Mouse (Mus musculus): Measurements from ENCODE around the gene Ly6g6c.

Gene Ly6g6c

DNA sequence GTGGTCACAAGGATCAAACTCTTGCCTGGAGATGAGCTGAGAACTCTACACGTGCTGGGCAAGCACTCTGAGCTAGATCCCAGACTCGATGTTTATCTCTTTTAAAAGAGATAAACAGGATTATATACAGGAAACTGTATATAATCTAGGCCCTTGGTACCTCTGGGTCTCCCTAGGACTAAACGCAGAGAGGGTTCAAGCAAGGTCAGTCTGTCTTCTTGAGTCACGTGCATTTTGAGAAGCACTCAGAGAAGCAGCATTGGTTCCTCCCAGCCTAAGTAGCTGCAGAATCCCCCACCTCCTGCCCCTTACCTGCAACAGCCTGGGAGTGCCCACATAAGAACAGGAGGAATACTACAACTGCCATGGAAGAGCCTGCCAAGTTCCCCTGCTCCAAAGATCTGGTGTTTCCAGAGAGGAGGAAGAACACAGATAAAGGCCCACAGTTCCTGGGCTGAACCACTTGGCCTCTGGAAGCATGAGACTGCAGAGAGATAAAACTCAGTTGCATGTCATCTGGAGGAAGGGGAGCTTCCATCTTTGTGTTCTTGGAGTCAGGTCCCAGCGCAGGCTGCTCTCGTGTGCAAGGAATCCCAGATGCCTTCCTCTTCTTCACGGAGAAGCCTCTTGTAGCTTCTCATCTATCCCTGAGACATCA lies 20.1 kb downstream of the Ly6g6c start, which contains the start of gene Ly6g6f:
Ly6g6f (minus strand) TSS at position 403 of the 658 bp plus-strand sequence.
- DNase-seq = no peak

DNA sequence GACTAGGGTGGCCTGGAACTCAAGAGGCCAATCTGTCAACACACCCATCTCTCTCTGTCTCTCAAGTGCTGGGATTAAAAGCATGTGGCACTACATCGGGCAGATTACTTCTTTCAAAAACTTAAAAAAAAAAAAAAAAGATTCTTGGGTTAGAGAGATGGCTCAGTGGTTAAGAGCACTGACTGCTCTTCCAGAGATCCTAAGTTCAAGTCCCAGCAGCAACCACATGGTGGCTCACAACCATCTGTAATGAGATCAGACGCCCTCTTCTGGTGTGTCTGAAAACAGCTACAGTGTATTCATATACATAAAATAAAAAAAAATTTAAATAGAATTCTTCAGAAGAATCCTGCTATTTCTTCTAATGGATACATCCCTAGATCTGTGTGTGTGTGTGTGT lies 23.0 kb downstream of the Ly6g6c start:
- DNase-seq = no peak

DNA sequence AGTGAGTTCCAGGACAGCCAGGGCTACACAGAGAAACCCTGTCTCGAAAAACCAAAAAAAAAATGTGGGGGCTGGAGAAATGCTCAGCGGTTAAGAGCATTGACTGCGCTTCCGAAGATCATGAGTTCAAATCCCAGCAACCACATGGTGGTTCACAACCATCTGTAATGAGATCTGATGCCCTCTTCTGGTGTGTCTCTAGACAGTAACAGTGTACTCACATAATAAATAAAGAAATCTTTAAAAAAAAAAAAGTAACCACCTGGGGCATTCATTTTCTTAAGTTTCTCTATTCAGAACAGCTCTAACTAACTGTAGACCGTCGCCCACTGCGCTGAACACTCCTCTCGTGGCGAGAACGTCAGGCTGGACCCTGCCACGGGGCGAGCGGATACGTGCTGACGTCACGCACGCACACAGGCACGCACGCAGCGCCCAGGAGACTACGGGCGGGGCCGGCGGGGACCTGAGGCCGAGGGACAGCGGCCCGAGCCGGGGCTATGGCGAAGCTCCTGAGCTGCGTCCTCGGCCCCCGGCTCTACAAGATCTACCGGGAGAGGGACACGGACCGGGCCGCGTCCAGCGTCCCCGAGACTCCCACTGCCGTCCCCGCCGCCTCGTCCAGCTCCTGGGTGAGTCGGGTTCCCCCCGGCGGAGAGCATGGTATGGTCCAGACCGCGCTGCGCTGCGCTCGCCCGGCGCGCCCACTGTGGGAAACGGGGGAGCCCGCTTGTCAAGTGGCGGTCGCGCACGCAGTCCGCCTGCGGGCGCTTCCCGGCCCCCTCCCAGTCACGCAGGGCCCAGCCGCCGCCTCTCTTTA lies 23.8 kb downstream of the Ly6g6c start, which contains the start of gene Abhd16a:
Abhd16a (plus strand) TSS at position 439 of the 820 bp plus-strand sequence.
- DNase-seq = peak; percentile 93

DNA sequence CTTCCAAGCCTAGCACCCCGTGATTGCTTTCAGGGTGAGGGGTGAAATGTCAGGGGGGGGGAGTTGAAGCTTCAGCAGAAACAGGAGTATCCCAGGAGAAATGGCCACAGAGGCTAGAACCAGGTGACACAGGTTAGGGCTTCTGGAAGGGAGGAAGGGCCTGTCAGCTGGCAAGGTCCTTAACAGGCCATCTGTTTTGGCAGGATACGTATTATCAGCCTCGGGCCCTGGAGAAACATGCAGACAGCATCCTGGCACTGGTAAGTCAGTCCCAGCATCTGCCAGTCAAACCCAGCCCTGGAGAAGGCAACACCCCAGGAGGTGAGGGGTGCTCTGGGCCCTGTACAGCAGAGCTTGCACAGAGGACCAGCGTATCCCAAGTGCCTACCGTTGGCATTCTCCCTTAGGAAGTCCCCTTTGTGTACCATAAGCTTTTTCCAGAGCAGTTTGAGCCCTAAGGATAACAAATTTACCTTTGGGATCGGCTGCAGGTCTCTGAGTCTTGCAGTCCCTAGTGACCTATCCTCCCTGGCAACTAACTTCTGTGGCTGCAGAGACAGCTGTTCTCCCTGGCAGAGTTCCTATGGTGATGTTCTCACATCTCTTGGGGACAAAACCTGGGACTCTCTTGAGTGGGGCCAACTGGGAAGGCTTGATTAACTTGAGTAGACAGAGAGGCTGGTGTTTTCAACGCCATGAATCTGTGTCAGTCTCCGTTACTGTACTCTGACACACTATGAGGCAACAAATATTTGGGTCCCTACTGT lies 25.2 kb downstream of the Ly6g6c start:
- DNase-seq = no peak

DNA sequence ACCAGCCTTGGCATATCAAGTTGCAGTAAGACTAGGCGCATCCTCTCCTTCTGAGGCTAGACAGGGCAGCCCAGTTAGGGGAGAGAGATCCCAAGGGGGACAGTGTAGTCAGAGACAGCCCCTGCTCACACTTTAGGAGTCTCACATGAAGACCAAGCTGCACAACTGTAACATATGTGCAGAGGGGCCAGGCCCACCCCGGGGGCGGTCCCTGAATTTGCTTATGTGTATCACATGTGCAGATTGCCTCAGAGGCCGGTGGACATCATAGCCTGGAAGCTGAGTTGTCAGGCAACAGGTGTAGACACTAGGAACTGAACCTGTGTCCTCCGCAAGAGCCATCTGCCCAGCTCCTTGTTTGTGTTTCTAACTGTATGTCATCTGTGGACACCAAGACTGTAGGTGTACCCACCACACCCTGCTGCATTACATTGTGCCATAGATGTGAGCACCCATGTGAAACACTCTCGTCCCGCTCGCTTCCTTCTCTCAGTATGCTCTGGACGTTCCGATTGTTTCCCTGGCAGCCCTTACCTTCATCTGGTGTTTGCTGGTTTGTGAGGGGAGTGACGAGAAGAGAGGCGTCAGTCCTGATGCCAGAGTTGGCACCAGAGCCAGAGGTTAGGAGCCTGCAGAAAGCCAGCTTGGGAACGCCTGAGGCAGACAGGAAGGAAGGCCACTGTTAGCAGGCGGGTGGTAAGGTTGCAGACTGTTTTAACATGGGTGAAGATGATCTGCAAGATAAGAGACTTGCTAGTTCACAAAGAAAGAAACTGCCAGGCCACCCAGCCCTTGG lies 27.4 kb downstream of the Ly6g6c start:
- DNase-seq = no peak

DNA sequence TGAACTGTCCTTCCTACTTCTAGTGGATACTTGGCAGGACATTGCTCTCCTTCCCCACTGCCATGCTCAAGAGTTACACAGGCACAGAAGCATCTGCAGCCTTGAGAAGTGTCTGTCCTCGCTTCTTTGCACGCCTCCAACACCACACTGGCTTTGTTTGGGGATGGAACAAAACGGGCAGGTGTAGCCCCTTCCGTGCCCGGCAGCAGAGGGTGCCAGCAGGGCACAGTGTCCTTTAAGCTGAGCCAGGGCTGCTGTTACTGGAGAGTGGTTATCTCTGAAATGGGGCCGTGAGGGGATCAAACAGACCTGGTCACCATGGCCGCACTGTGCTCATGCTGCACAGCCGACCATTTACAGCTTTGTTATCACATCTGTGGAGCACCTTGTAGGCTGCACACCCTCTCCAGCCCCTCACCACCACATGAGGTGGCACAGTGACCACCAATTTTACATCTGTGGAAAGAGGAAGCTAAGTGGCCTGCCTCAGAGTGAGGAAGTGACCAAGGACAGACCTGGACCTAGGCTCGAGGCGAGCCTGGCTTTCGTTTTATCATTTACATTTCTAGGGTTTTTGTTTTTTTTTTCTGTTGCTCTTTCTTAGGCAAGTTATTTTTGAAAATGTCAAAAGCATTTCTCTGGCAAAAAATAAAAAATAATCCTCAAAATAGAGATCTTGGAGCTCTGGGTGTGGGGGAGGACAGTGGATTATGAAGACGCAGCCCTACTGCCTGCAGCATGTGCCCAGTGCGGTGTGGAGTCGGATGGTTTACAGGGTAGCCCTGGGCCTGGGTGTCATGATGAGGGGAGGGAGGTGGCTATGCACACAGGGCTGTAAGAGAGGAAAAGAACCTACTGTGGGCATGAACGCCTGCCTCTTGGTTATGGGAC lies 29.5 kb downstream of the Ly6g6c start:
- DNase-seq = no peak

DNA sequence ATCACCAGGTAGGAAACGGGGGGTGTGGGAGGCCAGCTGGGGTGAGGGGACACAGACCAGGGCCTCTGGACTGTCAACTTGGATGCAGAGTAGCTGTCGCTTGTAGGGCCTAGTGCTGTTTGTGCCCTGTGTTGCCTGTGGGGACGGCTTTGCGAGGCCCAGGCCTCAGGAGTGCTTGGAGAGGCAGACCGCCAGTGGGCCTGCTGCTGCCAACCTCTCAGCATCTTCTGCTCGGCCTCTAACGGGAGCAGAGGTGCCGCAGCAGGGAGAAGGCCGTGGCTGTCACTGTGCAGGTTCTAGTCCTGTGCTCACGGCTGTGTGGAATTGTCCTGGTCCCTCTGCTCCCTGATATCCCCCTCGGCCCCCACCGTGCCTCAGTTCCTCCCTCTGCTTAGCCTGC lies 31.4 kb downstream of the Ly6g6c start:
- no peak for DNase-seq

DNA sequence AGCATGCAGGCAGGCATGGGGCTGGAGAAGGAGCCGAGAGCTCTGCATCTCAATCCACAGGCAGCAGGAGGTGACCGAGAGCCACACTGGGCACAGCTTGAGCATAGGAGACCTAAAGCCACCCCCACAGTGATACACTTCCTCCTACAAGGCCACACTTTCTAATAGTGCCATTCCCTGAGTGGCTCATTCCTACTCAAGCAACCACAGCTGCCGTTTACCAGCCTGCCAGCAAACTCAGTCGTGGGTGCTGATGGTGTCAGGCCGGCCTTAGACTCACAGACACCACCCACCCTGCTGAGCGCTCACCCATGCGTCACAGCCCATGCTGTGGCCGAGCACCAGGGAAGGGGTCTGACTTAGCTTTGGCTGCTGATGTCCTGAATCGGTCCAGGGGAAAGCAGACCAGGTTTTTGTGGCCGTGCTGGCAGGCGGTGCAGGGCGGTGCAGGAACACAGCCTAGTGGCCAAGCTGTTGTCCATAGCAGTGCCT lies 32.0 kb downstream of the Ly6g6c start:
- DNase-seq = no peak

DNA sequence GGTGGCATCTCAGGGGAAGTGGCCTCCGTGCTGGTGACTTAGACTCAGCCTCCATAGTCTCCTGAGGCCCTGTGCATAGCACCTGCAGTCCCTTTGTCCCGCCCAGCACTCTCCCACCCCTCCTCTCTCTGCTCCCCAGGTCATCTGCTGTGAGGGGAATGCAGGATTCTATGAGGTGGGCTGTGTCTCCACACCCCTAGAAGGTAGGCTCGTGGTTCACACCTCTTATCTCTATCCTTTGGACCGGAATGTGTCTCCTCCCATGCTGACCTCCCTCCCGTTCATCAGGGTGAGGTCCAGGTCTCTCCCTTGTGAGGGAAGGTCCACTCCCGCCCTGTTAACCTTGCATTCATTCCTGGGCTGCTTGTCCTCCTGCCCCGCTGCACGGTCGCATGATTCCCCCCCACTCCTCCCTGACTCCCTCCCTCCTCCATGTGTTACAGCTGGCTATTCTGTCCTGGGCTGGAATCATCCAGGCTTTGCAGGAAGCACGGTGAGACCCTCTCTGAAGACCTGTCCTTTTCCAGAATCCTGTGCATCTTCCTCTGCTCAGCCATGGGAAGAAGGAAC lies 35.1 kb downstream of the Ly6g6c start:
- peak; percentile 49 for DNase-seq

DNA sequence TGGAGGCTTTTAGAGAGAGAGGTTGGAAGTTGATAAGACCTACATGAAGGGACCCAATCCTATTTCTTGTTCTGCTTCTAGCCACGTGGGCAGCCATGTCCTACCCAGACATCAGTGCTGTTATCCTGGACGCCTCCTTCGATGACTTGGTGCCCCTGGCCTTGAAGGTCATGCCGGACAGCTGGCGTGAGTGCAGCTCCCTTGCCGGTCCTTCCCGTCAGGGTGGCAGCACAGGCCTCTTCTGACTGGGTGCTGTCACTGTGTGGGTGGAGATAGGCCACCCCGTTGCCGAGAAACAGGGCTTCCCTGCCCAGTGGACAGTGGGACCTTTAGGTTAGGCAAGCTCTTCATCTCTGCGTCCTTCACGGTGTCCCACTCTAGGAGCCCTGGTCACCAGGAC lies 36.0 kb downstream of the Ly6g6c start:
- no peak for DNase-seq

DNA sequence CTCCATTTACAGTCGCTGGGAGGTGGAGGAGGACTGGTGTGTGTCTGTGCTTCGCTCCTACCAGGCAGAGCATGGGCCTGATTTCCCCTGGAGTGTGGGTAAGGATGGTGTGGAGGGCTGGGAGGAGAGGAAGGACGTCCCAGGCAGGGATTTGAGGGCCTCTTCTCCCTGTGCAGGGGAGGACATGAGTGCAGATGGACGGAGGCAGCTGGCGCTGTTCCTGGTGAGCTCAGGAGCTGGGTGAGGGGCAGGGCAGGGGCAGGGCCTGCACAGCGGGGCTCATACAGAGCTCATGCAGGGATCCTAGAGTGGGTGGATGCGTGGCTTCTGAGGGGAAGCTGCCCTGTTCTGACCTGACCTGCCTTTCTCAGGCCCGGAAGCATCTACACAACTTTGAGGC lies 37.1 kb downstream of the Ly6g6c start:
- DNase-seq = no peak

DNA sequence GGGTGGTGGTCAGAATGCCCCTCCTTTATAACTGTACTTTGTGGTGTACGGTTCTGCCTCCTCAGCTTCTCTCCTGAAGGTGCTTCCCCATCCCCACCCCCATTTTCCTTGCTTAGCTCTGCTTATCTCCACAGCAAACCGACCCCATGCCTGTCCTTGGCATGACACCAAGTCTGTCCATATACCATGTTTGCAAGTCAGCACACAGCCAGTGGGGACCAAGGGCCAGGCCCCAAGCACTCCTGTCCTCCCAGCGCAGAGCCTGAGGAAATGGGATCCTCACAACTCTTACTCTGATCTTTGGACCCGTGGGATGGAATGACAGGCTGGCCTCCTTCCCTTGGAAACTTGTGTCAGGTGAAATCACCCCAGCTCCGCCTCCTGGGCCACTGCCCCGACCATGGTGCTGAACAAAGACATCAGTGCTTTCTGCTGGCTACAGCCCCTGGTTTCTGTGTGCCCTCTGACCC lies 38.1 kb downstream of the Ly6g6c start:
- peak; percentile 85 for DNase-seq

DNA sequence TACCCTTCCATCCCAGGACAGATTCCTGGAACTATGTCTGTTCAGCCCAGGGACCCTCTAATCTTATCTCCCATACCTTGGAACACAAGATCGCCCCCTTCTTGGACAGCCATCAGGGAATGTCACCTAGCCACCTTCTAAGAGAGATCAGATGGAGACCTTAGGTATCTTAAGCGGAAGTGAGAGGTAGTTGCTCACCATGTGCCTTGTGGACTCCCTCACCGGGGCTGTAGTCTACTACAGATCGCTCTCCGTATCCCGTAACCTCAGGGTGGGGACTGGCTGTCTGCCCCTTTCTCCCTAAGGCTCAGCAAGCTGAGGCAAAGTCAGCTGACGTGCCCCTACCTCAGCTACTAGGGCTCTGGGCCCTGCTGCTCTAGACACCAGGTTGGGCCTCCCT lies 38.9 kb downstream of the Ly6g6c start:
- DNase-seq = no peak

DNA sequence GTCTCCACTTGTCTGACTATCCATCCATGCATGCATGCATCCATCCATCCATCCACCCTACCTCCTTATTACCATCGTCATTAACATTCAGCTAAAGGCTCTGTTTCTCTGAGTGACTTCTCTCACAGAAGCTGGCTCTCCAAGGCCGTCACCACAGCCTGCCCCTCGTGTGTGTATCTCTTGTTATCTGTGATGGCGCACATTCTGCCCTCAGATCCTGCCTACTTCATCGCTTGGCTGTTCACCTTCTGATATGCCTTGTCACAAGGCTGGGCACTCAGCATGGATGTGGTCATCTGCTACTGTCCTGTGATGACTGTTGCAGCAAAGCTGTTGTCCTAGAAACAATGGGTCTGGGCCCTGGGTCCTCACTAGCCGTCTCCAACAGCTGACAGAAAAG lies 39.6 kb downstream of the Ly6g6c start:
- no peak for DNase-seq

DNA sequence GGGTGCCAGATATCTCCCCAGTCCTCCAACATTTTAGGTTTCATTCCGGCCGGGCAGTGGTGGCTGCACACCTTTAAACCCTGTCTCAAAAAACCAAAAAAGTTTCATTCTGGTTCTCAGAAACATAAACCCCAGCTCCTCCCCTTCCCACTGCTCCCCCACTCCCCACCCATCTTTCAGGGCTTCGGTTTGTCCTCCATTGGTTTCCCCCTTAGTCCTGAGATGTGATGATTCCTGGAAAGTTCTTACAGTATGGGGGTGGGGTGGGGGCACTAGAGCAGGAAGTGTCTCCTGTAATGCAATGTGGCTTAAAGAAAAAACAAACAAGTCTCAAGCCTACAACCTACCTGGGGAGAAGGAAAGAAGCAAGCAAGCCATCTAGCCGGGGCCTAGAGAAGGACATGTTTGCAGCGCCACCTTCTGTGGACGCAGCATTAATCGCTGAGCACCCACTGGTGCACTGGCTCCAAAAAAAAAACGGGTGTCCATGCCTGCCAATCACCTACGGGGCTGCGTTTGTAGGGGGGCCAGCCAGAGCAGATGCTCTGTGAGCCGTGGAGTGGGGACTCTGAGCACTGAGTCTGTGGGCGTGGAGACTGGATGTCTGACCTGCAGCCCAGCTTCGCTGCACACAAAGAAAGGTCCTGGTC lies 40.7 kb downstream of the Ly6g6c start:
- DNase-seq = peak; percentile 46

DNA sequence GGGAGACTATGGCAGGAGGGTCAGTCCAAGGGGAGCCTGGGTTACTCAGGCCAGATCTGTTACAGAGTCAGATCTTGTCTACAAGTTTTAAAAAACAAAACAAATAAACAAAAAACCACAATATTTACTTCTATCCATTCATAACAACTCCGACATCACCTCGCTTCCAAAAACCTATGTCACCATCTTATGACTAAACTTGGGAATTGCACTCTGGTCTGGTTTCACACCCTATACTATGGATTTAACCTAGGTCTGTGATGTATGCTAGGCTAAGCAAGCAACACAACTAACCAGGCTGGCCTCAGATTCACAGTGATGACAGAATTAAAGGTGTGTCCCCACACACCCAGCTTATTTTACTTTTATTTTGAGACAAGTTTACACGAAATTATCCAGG lies 41.3 kb downstream of the Ly6g6c start:
- no peak for DNase-seq

DNA sequence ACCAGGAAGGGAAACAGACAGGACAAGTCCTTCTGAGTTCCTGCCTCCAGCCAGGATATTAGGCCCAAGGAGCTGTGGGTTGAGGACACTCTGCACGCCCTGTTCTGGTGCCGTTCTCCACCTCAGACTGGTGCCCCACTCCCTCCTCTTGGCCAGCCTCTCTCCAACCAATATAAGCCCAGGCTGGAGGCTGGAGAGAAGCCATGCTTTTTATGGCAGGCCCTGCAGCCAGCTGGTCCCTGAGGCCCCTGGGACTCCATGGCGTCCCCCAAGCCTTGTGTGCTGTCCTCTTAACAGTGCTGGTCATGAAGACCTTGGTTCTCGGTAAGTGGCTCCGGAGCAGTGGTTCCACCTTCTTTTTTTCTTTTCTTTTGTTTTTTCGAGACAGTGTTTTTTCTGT lies 42.9 kb downstream of the Ly6g6c start, which contains the start of gene Ly6g5c:
Ly6g5c (plus strand) TSS at position 183 of the 400 bp plus-strand sequence.
- no peak for DNase-seq

DNA sequence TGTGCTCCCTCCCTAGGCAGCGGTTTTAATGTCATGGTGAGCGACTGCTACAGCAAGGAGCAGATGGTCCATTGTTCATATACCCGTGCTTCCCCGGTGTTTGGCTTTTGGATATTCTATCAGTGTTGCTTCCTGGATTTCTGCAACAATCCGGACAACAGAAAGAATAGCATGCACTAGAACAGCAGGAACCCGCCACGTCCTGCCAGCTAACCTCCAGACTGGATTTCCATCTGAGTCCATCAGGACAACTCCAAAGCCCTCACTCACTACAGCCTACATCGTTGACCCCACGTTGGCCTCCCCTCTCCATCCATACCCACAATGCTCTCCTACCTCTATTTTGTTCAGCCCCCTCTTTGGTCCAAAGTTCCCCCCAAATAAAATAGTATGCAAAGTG lies 46.6 kb downstream of the Ly6g6c start:
- no peak for DNase-seq

DNA sequence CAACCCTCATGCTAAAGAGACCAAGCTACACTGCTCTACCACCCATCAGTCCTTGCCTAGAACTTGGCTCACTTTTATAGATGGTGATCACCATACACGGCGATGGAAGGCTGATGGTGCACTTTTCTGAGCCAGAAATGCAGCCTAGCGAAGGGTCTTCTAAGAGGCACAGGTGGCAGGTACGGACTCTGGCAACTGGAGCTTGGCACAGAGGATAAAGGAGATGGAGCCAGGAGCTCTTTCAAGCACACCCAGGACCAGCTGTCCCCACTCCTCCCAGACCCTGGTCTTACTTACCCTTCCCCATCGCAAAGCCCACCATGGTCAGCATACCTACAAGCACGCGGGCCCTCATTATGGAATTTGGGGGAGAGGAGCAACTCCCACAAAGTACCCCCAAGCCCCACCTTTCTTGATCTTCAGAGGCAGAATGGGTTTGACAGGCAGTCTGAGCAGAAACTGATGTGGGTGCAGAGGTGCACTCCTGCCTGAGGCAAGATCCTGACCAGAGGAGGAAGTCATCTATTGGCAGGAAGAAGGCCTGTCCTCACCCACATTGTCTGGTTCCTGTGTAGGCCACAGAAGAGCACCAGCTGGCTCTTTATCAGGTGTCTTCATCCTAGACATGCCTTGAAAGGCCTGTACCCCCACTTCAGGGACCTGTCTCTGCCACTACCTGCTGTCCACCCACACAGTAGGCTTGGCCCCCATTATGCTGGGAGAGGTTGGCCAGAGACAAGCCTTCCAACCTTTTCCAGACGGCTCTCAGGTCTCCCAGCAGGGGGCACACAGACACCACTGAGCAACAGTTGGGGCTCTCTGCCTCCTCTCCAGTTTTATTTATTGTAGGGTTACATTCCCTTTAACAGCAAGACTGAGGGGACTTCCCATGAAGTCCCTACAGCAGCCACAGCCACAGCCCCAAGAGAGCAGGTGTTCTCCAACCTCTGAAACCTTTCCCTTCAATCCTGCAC lies 50.1 kb downstream of the Ly6g6c start, which contains the start of gene Ly6g5b:
Ly6g5b (minus strand) TSS at position 383 of the 974 bp plus-strand sequence.
- DNase-seq = no peak
